Mouse (Mus musculus): ENCODE results near the gene 1700057G04Rik. TPM values are rescaled to one million over a fixed set of nuclear protein-coding genes. Genes with fewer than 3 reads are reported as not detected.

The 1700057G04Rik gene
- total RNA-seq, 2 experiments from 2014 or later, result not detected

DNA sequence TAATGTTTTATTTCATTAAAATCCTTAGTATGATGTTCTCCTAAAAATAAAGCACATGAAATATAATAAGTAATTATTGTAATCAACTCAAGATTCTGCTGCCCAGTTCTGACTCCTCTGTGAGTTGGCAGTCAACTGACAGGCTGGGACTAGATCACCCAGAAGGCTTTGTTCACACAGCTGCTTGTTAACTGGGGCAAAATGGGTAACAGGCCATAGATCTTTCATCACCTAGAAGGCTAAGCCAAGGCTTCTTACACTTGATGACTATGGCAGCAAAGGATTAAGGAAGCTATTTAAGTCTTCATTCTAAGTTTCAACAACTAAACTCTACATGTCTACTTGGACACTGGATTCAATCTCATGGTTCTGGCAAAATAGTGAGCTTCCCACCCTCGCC lies 68.8 kb downstream of the 1700057G04Rik start:
- DNase-seq (ENCODE audit: low spot score in 2 of 2), result no peak
- intact Hi-C loops (cut with DNase I), result no loop called here

DNA sequence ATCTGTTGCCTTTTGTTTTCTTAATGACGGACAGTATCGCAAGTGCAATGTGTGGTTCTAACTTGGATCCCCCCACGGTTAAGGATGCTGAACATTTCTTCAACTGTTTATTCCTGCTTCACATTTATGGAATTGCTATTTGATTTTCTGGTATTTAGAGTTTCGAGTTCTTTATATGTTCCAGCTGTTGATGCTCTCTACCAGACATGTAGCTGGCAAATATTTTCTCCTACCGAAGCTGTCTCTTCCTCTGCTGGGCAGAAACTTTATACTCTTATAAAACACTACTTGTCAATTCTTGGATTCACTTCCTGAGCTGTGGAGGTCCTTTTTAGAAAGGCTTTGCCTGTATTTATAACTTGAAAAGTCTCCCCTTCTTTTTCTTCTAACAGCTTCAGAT lies 70.1 kb downstream of the 1700057G04Rik start:
- no peak for DNase-seq (ENCODE audit: low spot score in 2 of 2)
- intact Hi-C loops (cut with DNase I), result no loop called here

DNA sequence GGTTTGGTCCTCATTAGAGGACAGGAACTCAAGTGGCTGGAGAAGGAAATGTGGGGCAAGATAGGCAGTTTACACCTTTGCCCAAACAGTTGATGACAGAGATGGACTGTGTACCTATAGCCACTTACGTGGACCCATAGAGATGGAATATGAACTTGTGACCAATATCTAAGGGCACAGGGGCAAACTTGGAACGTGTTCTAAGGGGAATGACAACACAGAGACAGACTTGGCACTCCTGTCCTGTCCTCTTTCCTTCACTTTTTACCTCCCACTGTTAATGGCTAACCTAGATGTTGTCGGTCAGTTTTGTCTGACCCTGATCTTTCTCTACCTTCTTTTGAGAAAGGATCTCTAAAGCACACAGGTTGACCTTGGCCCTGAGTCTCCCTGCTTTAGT lies 74.2 kb downstream of the 1700057G04Rik start:
- intact Hi-C loops (cut with DNase I), result no loop called here
- DNase-seq (ENCODE audit: low spot score in 2 of 2), result no peak

GRCm38 (mm10) chr9:92384401-92384800 lies 75.2 kb downstream of the 1700057G04Rik start:
- no peak for DNase-seq (ENCODE audit: low spot score in 2 of 2)
- intact Hi-C loops (cut with DNase I), result no loop called here

GRCm38 (mm10) chr9:92385831-92386230 lies 76.7 kb downstream of the 1700057G04Rik start:
- DNase-seq (ENCODE audit: low spot score in 2 of 2), result no peak
- intact Hi-C loops (cut with DNase I), result no loop called here

DNA sequence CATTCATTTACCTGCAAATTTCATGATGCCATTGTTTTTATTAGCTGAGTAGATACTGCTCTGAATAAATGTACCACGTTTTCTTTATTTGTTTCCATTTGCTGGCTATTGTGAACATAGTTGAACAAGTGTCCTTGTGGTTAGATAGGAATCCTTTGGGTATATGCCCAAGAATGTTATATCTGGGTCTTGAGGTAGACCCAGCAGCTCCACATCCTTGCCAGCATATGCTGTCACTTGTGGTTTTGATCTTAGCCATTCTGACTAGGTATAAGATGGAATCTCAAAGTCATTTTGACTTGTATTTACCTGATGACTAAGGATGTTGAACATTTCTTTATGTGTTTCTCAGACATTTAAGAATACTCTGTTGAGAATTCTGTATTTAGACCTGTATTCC lies 77.7 kb downstream of the 1700057G04Rik start:
- intact Hi-C loops (cut with DNase I), result no loop called here

DNA sequence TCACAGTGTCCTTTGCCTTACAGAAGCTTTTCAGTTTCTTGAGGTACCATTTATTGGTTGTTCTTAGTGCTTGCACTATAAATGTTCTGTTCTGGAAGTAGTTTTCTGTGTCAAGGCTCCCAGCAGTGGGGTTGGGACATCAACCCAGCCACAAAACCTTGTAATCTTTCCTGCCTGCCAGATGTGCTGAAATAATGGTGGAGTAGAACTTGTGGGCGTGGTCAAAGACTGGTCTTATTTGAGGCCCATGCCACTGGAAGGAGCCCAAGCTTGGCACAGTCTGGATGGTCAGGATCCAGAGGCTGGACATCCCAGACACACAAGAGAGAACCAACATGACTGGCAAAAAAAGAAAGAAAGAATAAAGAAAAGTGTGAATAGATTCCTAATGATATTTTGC lies 78.2 kb downstream of the 1700057G04Rik start:
- intact Hi-C loops (cut with DNase I), result no loop called here
- no peak for DNase-seq (ENCODE audit: low spot score in 2 of 2)

More for the DNA sequence above, 77.7 kb downstream of the 1700057G04Rik start:
- no peak for DNase-seq (ENCODE audit: low spot score in 2 of 2)

GRCm38 (mm10) chr9:92402628-92403027 lies 93.5 kb downstream of the 1700057G04Rik start:
- DNase-seq (ENCODE audit: low spot score in 2 of 2), result no peak

More at GRCm38 (mm10) chr9:92402628-92403027, 93.5 kb downstream of the 1700057G04Rik start:
- intact Hi-C loops (cut with DNase I), result no loop called here

Small RNAs within 50 kb of the gene (microRNA-seq; reads per million reads assigned to microRNA genes)
- not detected for gene Mir6386

Other genes with a start within 250 kb of the 1700057G04Rik start
- gene Plscr5, start 116.4 kb upstream of the 1700057G04Rik start, total RNA-seq (2021), result not detected
- gene Plscr1, start 59.6 kb upstream of the 1700057G04Rik start, total RNA-seq (2021), result under 1 TPM; 0.79 to 0.99 TPM
- gene Plscr2, start 33.8 kb upstream of the 1700057G04Rik start, total RNA-seq (2021), result 1 to 10 TPM; 1.8 to 3.0 TPM
- gene Plscr4, start 148.0 kb downstream of the 1700057G04Rik start, total RNA-seq (2021), result 1 to 10 TPM; 1.3 to 1.8 TPM
- gene Plod2, start 232.8 kb downstream of the 1700057G04Rik start, total RNA-seq (2021), result 1 to 10 TPM; 3.4 to 5.6 TPM